Mouse (Mus musculus): ENCODE measurements around the gene Cuedc1.
A peak's percentile ranks its signal among the peaks of the same experiment; 100 is the strongest.

The Cuedc1 gene

DNA sequence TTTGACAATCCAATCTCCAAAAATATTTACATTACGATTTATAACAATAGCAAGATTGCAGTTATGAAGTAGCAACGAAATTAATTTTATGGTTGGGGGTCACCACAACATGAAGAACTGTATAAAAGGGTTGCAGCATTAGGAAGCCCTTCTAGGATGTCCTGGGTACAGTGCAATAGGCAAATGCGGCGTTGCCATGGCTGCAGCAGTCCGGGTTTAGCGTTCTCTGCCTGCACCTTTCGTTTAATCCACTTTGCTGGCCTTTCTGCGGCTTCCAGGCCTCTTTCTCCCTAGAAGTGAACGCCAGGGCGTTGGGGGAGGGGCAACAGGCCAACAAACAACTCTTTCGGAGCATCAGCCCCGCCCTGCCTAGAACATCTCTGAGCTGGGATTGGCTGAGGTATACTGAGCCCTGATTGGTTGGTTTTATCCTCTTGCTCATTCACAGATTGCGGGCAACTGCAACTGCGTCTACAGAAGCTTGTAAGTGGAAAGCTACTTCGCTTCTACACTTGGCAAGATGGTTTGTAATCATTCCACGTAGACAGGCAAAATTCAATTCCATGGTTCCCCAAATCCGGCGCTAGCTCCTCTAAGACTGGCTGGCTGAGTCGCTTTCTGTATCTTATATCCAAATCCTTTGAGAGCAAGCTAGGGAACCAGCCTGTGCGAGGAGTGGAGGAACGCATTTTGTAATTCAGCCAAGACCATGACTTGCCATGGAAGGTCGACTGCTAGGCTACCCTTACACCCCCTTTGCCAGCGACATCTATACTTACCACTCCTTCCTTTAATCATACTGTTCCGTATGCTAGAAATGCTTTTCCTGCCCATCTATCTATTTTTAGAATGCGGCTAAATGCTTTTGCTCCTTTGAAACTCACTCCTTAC is 10.9 kb upstream of the Cuedc1 start:
- DNase-seq (ENCODE audit: low read depth): peak; percentile 84

- DNase-seq (ENCODE audit: low read depth): no peak
Measured at GRCm38 (mm10) chr11:88089150-88089549, 8.7 kb upstream of the Cuedc1 start.

- no peak for DNase-seq (ENCODE audit: low read depth)
Measured at GRCm38 (mm10) chr11:88090293-88090692, 7.6 kb upstream of the Cuedc1 start.

GRCm38 (mm10) chr11:88091949-88092348 is 5.9 kb upstream of the Cuedc1 start:
- DNase-seq (ENCODE audit: low read depth): no peak

GRCm38 (mm10) chr11:88097173-88097572 is 685 bp upstream of the Cuedc1 start:
- DNase-seq (ENCODE audit: low read depth): peak; percentile 33

- DNase-seq (ENCODE audit: low read depth): peak; percentile 83
Measured at GRCm38 (mm10) chr11:88098787-88099598, 1.1 kb downstream of the Cuedc1 start.

GRCm38 (mm10) chr11:88099599-88100023 is 1.8 kb downstream of the Cuedc1 start:
- peak; percentile 73 for DNase-seq (ENCODE audit: low read depth)

DNA sequence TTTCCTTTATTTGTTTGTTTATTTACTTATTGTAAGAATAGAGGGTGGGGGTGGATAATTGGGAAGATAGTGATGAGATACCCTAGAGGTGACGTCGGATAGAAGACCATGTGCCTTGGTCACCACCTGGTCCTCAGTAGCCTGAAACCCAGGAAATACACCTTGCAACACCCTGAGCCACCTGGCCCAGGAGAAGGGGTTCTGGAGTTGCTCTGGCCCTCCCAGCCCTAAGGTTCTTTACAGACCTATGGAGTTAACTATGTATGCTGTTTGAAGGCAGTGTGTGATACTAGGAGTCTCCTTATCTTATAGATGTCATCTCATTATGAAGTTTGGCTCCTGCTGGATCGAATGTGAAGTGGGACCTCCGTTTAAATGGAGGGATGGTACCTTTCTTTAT is 2.3 kb downstream of the Cuedc1 start:
- DNase-seq (ENCODE audit: low read depth): no peak

DNA sequence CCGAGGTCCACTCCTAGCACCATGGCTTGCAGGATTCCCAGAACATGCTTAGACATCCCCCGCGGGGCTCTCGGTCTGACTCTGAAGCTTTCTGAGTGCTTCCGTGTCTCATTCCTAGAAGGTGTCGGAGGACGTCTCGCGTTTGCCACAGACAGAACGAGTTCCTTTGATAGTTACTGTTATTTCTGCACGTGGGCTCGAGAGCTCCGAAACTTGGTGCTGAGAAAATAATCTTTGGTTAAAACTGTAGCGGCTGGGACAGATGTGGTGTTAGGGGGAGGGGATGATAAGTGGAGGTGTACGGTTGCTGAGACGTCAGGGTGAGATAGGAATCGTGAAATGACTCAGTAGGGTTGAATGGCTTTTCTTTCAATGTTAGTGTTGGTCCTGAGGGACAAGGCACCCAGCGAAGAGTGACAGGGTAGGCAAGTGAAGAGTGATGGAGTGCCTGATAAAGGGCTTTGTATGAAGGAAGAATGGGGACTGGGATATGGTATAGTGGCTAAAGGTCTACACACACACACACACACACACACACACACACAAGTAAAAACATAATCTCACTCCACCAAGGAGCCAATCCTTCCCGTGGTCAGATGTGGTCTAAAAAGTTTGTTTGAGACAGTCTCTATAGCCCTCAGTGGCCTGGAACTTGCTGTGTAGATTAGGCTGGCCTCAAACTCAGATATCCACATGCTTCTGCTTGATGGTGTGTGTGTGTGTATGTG is 5.5 kb downstream of the Cuedc1 start:
- DNase-seq (ENCODE audit: low read depth): no peak

GRCm38 (mm10) chr11:88105494-88106291 is 7.8 kb downstream of the Cuedc1 start:
- DNase-seq (ENCODE audit: low read depth): no peak

- DNase-seq (ENCODE audit: low read depth): no peak
Measured at GRCm38 (mm10) chr11:88106292-88106554, 8.4 kb downstream of the Cuedc1 start.

DNA sequence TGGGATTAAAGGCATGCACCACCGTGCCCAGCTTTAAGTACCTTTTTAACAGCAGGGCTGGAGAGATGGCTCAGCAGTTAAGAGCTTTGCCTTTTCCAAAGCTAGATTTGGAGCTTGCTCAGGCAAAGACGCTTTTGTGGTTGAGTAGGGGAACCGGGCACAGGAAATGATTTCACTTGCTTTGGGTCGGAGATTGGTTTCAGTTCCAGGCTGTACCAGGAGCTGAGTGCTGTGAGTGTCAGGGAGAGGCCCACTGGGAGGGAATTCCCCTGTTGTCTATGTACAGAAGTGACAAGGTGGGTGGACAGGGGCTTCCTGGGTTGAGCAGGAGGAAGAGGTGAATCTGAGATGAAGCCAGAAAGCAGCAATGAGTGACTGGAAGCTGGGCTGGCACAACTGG is 9.5 kb downstream of the Cuedc1 start:
- DNase-seq (ENCODE audit: low read depth): no peak

GRCm38 (mm10) chr11:88110031-88110594 is 12.3 kb downstream of the Cuedc1 start:
- peak; percentile 84 for DNase-seq (ENCODE audit: low read depth)

GRCm38 (mm10) chr11:88112078-88112477 is 14.2 kb downstream of the Cuedc1 start:
- DNase-seq (ENCODE audit: low read depth): no peak

DNA sequence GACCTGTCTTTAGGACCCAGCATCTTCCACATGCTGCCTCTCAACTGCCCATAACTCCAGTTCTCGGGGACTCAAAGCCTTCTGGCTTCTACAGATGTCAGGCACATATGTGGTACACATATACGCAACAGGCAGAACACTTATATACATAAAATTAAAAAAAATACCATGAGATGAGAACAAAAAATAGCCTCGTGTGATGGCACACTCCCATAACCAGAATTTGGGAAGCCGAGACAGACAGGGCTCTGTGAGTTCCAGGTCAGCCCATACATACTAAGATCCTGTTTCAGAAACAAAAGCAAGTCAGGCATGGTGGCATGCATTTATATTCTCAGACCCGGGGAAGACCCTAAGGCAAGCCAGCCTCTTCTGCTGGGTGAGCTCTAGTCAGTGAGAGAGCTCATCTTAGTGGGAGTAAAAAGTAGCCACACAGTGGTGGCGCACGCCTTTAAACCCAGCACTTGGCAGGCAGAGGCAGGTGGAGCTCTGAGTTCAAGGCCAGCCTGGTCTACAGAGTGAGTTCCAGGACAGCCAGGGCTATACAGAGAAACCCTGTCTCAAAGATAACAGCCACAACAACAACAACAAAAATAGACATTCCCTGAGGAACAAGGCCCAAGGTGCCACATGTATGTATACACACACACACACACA is 14.9 kb downstream of the Cuedc1 start:
- no peak for DNase-seq (ENCODE audit: low read depth)

DNA sequence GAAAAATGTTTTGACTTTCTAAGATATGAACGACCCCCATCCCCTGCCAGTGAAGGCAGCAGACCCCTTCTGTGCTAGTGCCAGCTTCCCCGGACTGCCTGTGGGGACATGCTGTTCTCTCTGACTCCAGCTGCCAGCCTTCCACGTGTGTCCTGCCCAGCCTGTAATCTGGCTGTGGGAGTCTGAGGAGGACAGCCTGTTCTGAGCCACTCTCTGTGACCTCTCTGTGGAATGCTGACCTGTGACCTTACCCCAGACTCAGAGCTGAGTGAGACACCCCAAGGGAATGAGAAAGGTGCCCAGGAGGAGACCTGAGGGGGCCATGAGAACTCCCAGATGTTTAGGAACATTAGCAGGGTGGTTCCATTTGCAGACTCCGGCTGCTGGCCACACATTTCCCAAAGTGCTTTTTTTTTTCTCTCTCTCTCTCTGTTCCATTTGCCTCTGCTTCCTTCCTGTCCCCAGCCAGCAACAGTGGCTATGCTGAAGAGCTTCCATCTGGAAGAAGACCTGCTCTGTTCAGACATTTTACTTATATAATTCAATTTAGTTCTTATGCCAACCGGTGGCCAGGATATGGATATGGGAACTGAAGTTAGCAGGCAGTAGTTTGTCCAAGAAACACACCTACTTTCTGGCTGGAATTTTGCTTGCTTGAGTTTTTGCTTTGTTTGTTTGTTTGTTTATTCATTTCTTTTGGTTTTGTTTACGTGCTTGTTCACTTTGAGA is 15.8 kb downstream of the Cuedc1 start:
- DNase-seq (ENCODE audit: low read depth): no peak

DNA sequence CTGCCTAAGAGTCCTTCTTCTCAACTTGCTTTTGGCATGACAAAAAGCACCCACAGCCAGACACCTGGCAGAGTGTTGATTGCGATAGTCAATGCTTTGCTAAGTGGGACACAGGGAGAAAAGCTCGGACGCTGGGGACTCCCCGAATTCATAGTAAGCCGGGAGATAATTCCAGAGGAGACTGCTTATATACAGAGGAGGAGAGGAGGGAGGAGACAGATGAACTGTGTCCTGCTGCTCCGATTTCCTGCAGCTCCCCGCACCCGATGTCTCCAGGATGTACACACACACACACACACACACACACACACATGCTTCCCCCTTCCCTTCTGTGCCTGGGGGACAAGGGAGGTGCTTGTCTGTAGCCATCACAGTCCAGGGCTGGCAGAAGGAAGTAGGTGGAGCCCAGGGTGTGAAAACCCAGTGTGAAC is 17.0 kb downstream of the Cuedc1 start:
- DNase-seq (ENCODE audit: low read depth): no peak

DNA sequence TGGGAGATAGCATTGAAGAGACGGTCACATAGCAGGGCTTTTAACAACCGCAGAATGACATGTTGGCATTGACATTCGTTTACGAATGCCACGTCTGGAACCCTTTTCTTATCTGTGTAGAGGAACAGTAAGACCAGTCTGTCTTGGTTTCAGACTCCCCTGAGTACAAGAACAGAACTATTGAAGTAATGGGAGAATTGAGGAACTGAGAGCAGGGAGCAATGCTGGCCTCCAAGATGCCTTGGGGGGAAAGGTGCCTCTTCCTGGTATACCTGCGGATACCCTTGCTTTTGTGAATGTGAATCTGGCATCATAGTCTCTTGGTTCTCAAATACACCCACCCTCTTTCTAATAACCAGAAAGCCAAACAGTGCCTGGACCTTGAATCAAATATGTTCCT is 18.7 kb downstream of the Cuedc1 start:
- DNase-seq (ENCODE audit: low read depth): no peak

DNA sequence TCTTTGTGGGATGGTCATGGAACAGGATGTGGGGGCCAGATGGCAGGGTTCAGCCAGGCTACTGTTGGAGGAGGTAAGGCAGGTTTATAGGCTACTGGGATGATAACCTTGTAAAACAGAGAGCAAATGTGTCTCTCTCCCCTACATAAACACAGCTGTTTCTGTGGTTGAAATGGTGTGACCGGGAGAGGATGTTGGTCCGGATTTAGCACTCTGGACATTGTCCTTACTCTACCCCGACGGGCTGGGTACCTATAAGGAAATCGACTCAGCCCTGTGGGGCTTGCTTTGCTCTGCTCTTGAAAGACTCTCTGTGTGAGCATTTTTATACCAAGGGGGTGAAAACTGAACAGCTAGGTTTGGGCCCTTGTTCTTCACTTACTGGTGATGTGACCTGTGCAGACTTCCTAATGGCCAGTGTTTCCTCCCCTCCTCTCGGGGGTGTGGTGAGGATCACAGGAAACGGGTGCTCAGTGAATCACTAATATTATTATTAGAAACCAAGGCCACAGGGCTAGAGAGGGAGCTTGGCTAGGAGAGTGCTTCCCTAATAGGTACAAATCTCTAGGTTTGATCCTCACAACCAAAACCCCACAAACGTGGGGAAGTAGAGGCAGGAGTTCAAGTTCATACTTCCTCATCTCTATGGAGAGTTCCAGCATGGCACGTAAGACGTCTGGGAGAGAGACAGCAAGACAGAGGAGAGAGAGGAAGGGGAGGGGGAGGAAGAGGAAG is 19.7 kb downstream of the Cuedc1 start:
- DNase-seq (ENCODE audit: low read depth): no peak

GRCm38 (mm10) chr11:88118091-88118440 is 20.2 kb downstream of the Cuedc1 start:
- no peak for DNase-seq (ENCODE audit: low read depth)
